Mouse (Mus musculus): Measurements from ENCODE around the gene Faap20. TPM values are rescaled to one million over a fixed set of nuclear protein-coding genes. Genes with fewer than 3 reads are reported as not detected.

Gene Faap20
- total RNA-seq (2021): 10 to 100 TPM; 26.0 to 28.0 TPM

DNA sequence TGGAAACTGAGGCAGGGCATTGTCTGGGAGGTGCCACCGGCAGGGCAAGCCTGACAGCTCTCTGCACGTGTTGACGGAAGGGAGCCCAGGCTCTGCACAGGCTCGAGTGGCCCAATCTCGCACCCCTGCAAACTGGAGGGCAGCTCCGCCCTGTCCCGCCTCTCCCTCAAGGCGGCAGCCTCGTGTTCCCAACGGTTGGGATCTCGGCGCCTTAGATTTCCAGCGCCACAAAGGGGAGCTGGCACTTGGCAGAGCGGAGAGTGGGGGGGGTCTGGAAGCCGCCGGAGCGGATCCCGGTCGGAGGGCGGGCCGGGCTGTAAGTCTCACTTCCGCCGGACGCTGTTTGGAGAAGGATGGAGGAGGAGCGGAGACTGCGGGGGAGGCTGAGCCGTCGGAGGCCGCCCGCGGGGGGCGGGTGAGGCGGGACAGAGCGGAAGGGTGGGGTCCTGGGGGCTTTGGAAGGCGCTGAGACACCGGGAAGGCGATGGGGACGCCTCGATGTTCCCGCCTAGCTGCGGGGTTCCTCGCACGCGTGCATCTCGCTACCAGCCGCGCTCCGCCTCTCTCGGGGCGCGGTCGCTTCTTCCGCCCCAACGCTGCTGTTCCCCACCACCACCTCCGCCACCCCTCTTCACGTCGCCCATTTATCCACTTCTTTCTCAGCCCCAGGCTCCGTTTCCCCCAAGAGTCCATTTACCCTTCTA lies at the start of gene Faap20:
Gene Faap20, plus strand, starts transcription at position 155 of the 704 bp plus-strand sequence.
- intact Hi-C loops (cut with DNase I): loop anchor here (1.0 to 10.0 kb wide), 4 partner anchors 28 to 285 kb away; partner anchors contain the start of genes Hes5 and Pank4
- peak; percentile 86 to 87 for DNase-seq (ENCODE audit: low spot score in 2 of 2)

GRCm38 (mm10) chr4:155200861-155201390 lies 48.7 kb upstream of the Faap20 start:
- DNase-seq (ENCODE audit: low spot score in 2 of 2): no peak
- intact Hi-C loops (cut with DNase I): no loop called here

- DNase-seq (ENCODE audit: low spot score in 2 of 2): no peak
- intact Hi-C loops (cut with DNase I): no loop called here
These were observed 47.8 kb upstream of the Faap20 start for GRCm38 (mm10) chr4:155201764-155202163.

GRCm38 (mm10) chr4:155205919-155206318 lies 43.7 kb upstream of the Faap20 start:
- no peak for DNase-seq (ENCODE audit: low spot score in 2 of 2)
- intact Hi-C loops (cut with DNase I): no loop called here

DNA sequence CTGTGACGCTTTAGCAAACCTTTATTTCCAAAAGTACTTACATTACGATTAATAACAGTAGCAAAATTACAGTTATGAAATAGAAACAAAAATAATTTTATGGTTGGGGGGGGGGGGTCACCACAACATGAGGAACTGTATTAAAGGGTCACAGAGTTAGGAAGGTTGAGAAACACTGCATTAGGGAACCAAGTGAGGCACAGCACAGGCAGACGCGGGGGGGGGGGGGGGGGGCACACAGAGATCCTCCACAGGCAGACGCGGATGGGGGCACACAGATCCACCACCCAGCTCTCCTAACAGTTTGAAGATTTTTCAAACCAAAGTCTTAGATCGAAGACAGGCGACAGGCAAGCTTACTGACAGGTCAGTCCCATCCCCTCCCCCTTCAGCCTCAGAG lies 43.1 kb upstream of the Faap20 start:
- intact Hi-C loops (cut with DNase I): no loop called here
- no peak for DNase-seq (ENCODE audit: low spot score in 2 of 2)

DNA sequence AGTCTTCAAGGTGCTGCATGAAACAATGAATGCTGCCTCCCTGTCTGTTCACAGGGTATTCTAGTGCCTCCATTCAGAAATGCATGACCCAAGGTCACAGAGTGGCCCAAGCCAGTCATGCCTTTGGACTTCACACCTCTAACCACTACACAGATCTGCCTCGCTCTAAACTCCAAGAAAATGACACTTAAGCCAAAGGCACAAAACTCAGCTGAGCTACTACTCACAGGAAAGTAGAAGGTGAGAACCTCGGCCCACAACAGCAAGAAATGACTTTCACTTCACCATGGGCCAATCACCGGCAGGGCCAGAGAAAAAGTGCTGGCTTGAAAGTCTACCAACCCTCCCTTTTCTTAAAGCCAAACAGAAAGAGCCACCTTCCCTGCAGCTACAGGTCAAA lies 41.8 kb upstream of the Faap20 start:
- no peak for DNase-seq (ENCODE audit: low spot score in 2 of 2)

DNA sequence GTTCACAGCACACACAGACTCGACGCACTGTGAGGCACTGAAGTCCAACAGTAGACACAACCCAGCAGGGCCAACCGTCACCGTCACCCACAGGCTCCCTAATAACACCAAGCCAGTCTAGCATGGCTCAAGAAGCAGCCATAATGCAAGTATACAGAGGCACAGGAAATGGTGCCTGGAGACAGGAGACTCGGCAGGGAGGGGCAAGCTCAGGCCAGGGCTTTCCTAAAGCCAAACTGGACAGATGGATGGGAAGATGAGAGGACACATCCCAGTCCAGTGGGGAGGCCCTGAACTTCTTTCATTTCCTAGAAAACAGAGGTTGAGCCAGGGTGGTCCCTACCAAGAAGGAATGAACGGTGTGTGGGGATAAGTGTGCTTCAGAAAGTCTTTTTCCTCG lies 41.0 kb upstream of the Faap20 start:
- intact Hi-C loops (cut with DNase I): no loop called here

More for the DNA sequence above, 41.8 kb upstream of the Faap20 start:
- intact Hi-C loops (cut with DNase I): no loop called here

GRCm38 (mm10) chr4:155209079-155209478 lies 40.5 kb upstream of the Faap20 start:
- intact Hi-C loops (cut with DNase I): no loop called here

More for the DNA sequence above, 41.0 kb upstream of the Faap20 start:
- no peak for DNase-seq (ENCODE audit: low spot score in 2 of 2)

DNA sequence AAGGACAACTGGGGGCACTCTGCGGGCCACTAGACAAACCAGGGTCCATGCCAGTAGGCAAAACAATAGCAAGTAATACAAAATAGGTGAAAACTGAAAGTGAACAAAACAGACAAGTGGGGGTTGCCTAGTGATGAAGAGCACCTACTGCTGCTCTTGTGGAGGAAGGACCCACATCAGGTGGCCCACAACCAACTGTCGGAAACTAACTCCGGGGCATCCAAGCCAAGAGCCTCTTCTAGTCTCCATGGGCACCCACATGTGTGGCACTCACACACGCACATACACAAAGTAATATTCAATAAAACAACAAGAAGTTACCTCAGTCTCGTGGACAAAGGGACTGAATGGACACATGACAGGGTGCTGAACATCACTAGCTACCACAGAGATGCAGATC lies 40.1 kb upstream of the Faap20 start:
- no peak for DNase-seq (ENCODE audit: low spot score in 2 of 2)
- intact Hi-C loops (cut with DNase I): no loop called here

More at GRCm38 (mm10) chr4:155209079-155209478, 40.5 kb upstream of the Faap20 start:
- DNase-seq (ENCODE audit: low spot score in 2 of 2): no peak

DNA sequence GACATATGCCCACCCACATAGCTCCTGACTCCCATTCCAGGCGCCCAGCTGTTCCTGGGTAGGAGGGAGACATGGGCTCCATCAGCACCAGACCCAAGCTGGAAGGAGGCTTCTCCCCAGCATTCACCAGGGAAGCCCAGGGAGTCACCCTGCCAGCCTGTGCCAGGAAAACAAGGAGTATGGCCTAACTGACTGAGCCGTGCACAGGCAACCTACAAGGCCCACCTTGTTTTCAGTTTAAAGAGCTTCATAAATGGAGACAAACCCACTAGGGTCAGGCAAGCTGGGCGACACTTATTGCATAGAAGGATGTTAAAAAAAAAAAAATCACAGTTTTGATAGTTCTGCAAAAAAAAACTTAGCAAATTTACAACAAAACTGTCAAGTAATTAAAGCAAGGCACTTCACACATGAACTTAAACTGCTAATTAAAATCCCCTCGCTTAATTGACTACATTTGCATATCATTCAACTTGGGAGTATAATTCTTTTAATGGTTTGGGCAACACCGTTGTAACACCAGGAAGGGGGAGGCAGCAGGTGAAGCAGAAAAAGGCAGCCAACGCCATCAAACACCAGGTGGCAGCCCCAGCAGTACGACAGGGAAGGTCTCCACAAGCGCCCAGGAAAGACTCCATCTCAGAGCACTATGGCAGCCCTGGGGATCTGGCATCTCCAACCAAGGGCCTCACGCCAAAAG lies 36.4 kb upstream of the Faap20 start:
- intact Hi-C loops (cut with DNase I): no loop called here
- peak in 1 of 2 experiments; percentile 45 for DNase-seq (ENCODE audit: low spot score in 2 of 2)

- intact Hi-C loops (cut with DNase I): no loop called here
- DNase-seq (ENCODE audit: low spot score in 2 of 2): no peak
These were observed 35.9 kb upstream of the Faap20 start for GRCm38 (mm10) chr4:155213752-155214054.

- intact Hi-C loops (cut with DNase I): no loop called here
- DNase-seq (ENCODE audit: low spot score in 2 of 2): no peak
These were observed 35.4 kb upstream of the Faap20 start for GRCm38 (mm10) chr4:155214188-155214587.

DNA sequence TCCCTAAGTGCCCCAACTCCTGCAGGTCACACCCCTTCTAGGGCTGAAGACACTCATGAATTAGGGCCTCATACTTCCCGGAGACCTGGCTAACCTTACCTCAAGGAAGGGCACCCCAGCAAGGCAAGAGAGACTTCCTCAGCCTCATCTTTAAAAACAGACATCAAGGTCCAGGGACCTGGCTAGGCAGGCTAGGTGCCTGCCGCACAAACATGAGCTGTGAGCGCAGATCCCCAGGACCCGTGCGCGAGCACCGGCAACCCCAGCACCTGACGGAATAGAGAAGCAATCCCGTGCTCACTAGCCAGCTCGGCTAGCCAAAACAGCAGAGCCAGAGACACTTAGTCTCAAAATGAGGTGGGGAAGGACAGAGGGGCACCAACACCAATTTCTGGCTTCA lies 34.8 kb upstream of the Faap20 start:
- DNase-seq (ENCODE audit: low spot score in 2 of 2): no peak
- intact Hi-C loops (cut with DNase I): no loop called here

DNA sequence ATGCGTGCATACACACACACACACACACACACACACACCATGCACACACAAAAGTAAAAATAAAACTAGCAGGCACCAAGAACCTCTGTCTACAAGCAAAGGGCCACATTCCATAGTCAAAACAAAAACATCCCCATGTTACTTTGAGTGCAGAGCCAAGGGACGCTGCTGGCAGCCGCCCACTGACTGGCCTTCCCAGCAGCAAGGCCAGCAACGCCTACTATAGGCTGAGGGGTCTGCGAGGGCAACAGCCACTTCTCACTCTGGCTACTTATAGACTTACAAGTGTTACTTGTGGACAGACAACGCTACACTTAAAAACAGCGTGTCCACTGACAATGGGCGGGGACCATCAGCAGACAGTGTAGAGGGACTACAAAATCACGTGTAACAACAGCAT lies 34.4 kb upstream of the Faap20 start:
- intact Hi-C loops (cut with DNase I): no loop called here
- no peak for DNase-seq (ENCODE audit: low spot score in 2 of 2)

- intact Hi-C loops (cut with DNase I): no loop called here
These were observed 33.6 kb upstream of the Faap20 start for GRCm38 (mm10) chr4:155215773-155216630.

GRCm38 (mm10) chr4:155217241-155218103 lies 32.1 kb upstream of the Faap20 start:
- intact Hi-C loops (cut with DNase I): no loop called here
- no peak for DNase-seq (ENCODE audit: low spot score in 2 of 2)

More at GRCm38 (mm10) chr4:155215773-155216630, 33.6 kb upstream of the Faap20 start:
- peak; percentile 50 to 54 for DNase-seq (ENCODE audit: low spot score in 2 of 2)

- intact Hi-C loops (cut with DNase I): no loop called here
- no peak for DNase-seq (ENCODE audit: low spot score in 2 of 2)
These were observed 31.4 kb upstream of the Faap20 start for GRCm38 (mm10) chr4:155218104-155218732.

All from left cerebral cortex, postnatal 36 days (tissue).